Mouse (Mus musculus): ENCODE measurements around the gene 4931408C20Rik.

4931408C20Rik gene

DNA sequence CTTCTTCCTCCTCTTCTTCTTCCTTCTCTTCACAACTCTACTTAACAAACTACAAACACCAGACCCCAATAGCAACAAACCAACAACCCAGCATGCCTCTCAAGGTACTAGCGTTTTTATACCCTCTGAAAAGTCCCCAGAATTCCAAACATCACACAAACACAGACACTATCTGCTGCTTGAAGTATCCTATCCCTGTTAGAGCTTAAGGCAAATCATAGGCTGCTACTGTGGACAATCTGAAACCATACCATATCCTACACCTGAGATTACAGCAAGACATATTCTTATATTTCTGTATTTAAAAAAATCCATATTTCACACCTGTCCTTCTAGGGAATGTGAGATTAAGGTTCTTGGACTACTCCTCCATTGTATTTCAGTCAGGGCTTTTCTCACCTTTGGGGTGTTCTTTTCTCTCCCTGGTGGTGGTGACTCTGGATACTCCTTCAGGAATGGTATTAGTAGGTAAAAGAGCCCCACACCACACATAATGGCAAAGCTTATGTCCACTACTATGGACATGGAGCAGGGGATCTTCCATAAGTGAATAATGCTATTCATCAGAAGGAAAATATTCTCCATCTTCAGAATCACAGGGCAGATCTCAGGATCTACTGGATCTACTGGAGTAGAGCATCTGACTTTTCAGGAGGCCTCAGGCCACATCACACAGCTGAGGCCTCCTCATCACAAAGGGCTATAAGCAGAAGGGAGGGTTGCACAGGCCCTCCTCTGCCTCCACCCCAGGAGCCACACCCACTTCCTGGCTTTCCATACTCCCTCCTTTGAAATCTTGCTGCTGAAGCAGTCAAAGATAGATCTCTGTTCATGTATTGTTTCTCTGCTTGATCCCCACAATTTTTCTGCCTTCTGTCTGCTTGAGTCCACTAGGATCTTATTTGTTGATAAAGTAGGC is at the start of gene 4931408C20Rik:
4931408C20Rik (minus strand) TSS at position 619 of the 919 bp plus-strand sequence.
- peak; percentile 0 to 2 for DNase-seq (ENCODE audit: low spot score in 2 of 2)

DNA sequence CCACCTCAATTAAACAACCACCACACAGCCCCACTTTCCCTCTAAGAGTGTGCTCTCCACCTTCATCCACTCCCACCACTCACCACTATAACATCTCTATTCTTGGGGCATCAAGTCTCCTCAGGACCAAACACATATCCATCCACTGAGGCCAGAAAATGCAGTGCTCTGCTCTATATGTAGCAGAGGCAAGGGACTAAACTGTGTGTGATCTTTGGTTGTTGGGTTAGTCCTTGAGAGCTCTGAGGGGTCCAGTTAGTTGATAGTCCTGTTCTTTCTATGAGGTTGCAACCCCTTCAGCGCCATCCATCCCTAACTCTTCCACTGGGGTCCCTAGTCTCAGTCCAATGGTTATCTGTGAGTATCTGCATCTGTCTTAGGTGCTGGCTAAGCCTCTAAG is 666 bp upstream of the 4931408C20Rik start:
- DNase-seq (ENCODE audit: low spot score in 2 of 2), result no peak

DNA sequence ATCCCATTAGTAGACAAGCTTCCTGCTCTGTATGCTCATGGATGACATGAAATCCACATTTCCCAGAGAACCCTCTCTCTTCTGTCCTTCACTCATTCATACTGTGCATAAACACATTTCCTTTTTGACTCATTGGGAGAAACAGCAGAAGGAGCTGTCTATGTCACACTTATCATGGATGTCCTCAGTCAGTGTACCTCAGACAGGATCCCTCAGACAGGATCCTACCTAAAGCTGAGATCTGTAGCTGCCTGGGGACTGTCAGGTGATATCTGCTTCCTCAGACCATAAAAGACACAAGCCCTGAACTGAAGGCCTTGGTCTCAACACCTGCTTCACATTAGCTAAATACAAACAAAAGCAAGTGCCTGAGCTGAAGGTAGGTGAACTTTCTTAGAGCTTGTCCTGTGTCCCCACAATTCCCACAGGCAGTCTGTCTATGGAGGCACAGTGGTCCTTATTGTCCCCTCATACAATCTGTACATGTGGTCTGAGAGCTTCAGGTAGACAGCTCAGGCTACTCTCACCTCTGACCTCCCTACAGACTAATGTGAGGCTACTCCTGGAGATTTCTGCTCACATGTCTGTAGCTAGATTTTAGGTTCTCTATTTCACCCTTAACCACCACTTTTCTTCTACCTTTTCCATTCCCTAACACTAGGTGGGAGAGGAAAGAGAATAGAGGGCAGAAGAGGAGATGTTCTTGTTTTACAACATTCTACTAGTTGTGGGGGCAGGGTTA is 1.1 kb downstream of the 4931408C20Rik start:
- no peak for DNase-seq (ENCODE audit: low spot score in 2 of 2)

DNA sequence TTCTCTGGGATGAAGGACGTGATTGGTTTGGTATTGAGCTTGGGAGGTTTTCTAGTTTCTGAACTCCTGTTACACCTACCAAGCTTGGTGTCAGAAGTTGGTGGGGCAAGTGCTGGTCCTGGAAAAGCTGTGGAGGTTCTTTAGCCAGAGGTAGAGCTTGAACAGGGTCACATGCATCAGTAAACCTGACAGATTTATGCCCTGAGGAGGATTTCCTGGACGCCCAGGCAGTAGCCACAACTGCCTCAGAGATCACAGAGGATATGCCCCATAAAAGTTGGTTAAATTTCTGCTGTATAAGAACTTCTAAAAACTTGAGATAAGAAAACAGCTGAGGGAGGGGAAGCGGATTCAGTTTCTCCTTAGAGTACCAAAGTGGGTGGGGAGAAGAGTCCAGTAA is 1.9 kb downstream of the 4931408C20Rik start:
- DNase-seq (ENCODE audit: low spot score in 2 of 2), result no peak

DNA sequence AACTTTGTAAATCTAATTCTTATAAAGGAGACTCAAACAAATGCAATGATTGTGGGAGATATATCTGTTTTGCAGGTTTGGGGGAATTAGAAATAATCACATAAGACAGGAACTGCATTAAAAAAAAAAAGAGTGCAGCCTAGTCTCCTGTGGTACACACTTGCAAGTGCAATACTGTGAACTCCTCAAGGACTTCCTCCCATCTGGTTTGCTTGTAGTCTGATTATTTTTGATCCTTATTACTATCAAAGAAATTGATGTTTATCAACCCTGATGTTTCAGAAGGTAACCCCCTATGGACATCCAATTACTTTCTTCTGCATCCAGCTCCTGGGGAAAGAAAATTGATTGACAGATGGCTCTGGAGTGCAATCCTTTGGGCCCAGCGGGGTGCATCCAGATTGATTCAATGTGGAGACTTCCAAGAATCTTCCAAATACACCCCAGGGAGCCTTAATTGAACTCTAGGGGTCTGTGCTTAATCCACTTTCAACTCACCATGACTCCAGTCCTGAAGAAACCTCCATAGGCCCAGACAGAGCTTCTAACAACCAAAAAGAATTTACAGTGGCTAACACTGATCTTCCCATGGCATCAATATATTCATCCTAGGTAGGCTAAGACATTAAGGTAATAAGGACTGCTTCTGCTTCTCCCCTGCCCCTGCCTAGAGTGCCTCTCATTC is 37.4 kb downstream of the 4931408C20Rik start:
- DNase-seq (ENCODE audit: low spot score in 2 of 2), result no peak

DNA sequence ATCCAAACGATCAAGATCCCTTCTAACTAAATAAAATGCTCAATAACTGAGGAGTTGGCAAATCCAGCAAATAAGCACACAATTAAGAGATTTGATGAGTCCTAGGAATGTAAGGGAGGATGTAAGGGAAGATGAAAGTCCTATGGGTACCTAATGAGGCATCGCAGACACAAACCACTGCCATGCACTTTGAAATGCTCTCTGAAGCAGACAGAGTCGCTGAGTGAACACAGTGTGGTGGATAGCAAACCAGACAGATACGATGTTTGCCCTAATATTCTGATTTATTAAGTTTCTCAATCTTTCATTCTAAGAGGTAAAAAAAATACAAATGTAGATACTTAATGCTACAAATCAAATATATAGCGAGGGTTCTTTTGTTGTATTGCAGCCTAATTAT is 51.2 kb downstream of the 4931408C20Rik start:
- DNase-seq (ENCODE audit: low spot score in 2 of 2), result no peak
